Mouse (Mus musculus): ENCODE results near the gene Kpna7. TPM values are rescaled to one million over a fixed set of nuclear protein-coding genes. Genes with fewer than 3 reads are reported as not detected.
"Not testable (repeated sequence)": the region's sequence is repeated elsewhere in the genome, so short reads cannot be mapped to it uniquely, and the experiment has no call there.

Kpna7 gene
- polyA plus RNA-seq, 1 experiment from 2014 or later: not detected

- ATAC-seq (replicated peaks; ENCODE audit: low FRiP score) (no peak), DNase-seq (ENCODE audit: low spot score) (no peak)
- no peak overlapping the region for H3K27ac ChIP-seq (ENCODE audit: low read depth, low read length)
- peaks cover 13% of the 10 kb centered on the region for H3K36me3 ChIP-seq (ENCODE audit: control insufficient read depth, insufficient read depth, low read length)
- H3K4me2 ChIP-seq (ENCODE audit: low read depth, low read length, severe bottlenecking): no peak overlapping the region
- H3K4me3 ChIP-seq (ENCODE audit: low read depth, low read length): no peak overlapping the region
- H3K9ac ChIP-seq (ENCODE audit: low read length): no peak overlapping the region
- WGBS: 92% methylated on average over 4 of the region's 4 CpGs
- H3K27me3 ChIP-seq (ENCODE audit: control insufficient read depth, insufficient read depth, low read length): no peaks in the 10 kb centered on the region
- H3K4me1 ChIP-seq (replicated peaks; ENCODE audit: control insufficient read depth, insufficient read depth, low read length): no peaks in the 10 kb centered on the region
- no peaks in the 10 kb centered on the region for H3K9me3 ChIP-seq (ENCODE audit: control insufficient read depth, low read length)
Measured at GRCm38 (mm10) chr5:145096195-145096594, 12.4 kb upstream of the Kpna7 start.

GRCm38 (mm10) chr5:145089878-145090277 lies 6.0 kb upstream of the Kpna7 start:
- ATAC-seq (replicated peaks; ENCODE audit: low FRiP score): no peak
- H3K36me3 ChIP-seq (ENCODE audit: control insufficient read depth, insufficient read depth, low read length): peaks cover 4% of the 10 kb centered on the region; the same call in 1 of the 2 replicates
- no peaks in the 10 kb centered on the region for H3K27me3 ChIP-seq (ENCODE audit: control insufficient read depth, insufficient read depth, low read length)
- no peak for DNase-seq (ENCODE audit: low spot score)
- no peak overlapping the region for H3K27ac ChIP-seq (ENCODE audit: low read depth, low read length)
- H3K4me3 ChIP-seq (ENCODE audit: low read depth, low read length): no peak overlapping the region
- no peak overlapping the region for H3K4me2 ChIP-seq (ENCODE audit: low read depth, low read length, severe bottlenecking)
- 97% methylated on average over 3 of the region's 3 CpGs for WGBS
- H3K9ac ChIP-seq (ENCODE audit: low read length): no peak overlapping the region
- no peaks in the 10 kb centered on the region for H3K9me3 ChIP-seq (ENCODE audit: control insufficient read depth, low read length)
- peaks cover 2% of the 10 kb centered on the region; the same call in 1 of the 2 replicates for H3K4me1 ChIP-seq (replicated peaks; ENCODE audit: control insufficient read depth, insufficient read depth, low read length)

GRCm38 (mm10) chr5:145088186-145088585 lies 4.4 kb upstream of the Kpna7 start:
- Histone ChIP-seq H3K9ac (ENCODE audit: low read length) (no peak overlapping the region), H3K4me1 (replicated peaks; ENCODE audit: control insufficient read depth, insufficient read depth, low read length) (peaks cover 9% of the 10 kb centered on the region), H3K27me3 (ENCODE audit: control insufficient read depth, insufficient read depth, low read length) (no peaks in the 10 kb centered on the region), H3K36me3 (ENCODE audit: control insufficient read depth, insufficient read depth, low read length) (peaks cover 4% of the 10 kb centered on the region; the same call in 1 of the 2 replicates), H3K27ac (ENCODE audit: low read depth, low read length) (no peak overlapping the region), H3K4me2 (ENCODE audit: low read depth, low read length, severe bottlenecking) (no peak overlapping the region), H3K9me3 (ENCODE audit: control insufficient read depth, low read length) (no peaks in the 10 kb centered on the region), H3K4me3 (ENCODE audit: low read depth, low read length) (no peak overlapping the region)
- no peak for DNase-seq (ENCODE audit: low spot score)
- WGBS: 96% methylated on average over 2 of the region's 2 CpGs
- ATAC-seq (replicated peaks; ENCODE audit: low FRiP score): no peak

- peak overlapping the region; percentile 71 for H3K4me3 ChIP-seq (ENCODE audit: low read depth, low read length)
- 84% methylated on average over 2 of the region's 2 CpGs for WGBS
Measured at GRCm38 (mm10) chr5:145084822-145085221, 992 bp upstream of the Kpna7 start.

GRCm38 (mm10) chr5:145083201-145083600 lies 629 bp downstream of the Kpna7 start:
- H3K27ac ChIP-seq (ENCODE audit: low read depth, low read length); H3K36me3 ChIP-seq (ENCODE audit: control insufficient read depth, insufficient read depth, low read length); H3K27me3 ChIP-seq (ENCODE audit: control insufficient read depth, insufficient read depth, low read length); H3K4me1 ChIP-seq (replicated peaks; ENCODE audit: control insufficient read depth, insufficient read depth, low read length); DNase-seq (ENCODE audit: low spot score); H3K9me3 ChIP-seq (ENCODE audit: control insufficient read depth, low read length): not testable (repeated sequence)
- Histone ChIP-seq H3K4me3 (ENCODE audit: low read depth, low read length) (peak overlapping the region; percentile 71), H3K4me2 (ENCODE audit: low read depth, low read length, severe bottlenecking) (peak overlapping the region; percentile 92), H3K9ac (ENCODE audit: low read length) (peak overlapping the region; percentile 80)
- WGBS: 53% methylated on average over 6 of the region's 6 CpGs
- ATAC-seq (replicated peaks; ENCODE audit: low FRiP score): peak; percentile 6; the same call in 1 of the 2 replicates

More at GRCm38 (mm10) chr5:145084822-145085221, 992 bp upstream of the Kpna7 start:
- no peaks in the 10 kb centered on the region for H3K9me3 ChIP-seq (ENCODE audit: control insufficient read depth, low read length)
- ATAC-seq (replicated peaks; ENCODE audit: low FRiP score): no peak
- no peak for DNase-seq (ENCODE audit: low spot score)
- H3K4me2 ChIP-seq (ENCODE audit: low read depth, low read length, severe bottlenecking): peak overlapping the region; percentile 92
- H3K9ac ChIP-seq (ENCODE audit: low read length): peak overlapping the region; percentile 80; the same call in 1 of the 2 replicates
- H3K4me1 ChIP-seq (replicated peaks; ENCODE audit: control insufficient read depth, insufficient read depth, low read length): peaks cover 9% of the 10 kb centered on the region
- H3K27ac ChIP-seq (ENCODE audit: low read depth, low read length): no peak overlapping the region
- H3K27me3 ChIP-seq (ENCODE audit: control insufficient read depth, insufficient read depth, low read length): no peaks in the 10 kb centered on the region
- H3K36me3 ChIP-seq (ENCODE audit: control insufficient read depth, insufficient read depth, low read length): no peaks in the 10 kb centered on the region

GRCm38 (mm10) chr5:145081866-145082613 lies 1.8 kb downstream of the Kpna7 start:
- H3K27me3 ChIP-seq (ENCODE audit: control insufficient read depth, insufficient read depth, low read length): no peaks in the 10 kb centered on the region
- H3K9ac ChIP-seq (ENCODE audit: low read length): no peak overlapping the region
- H3K4me3 ChIP-seq (ENCODE audit: low read depth, low read length): no peak overlapping the region
- DNase-seq (ENCODE audit: low spot score): no peak
- H3K9me3 ChIP-seq (ENCODE audit: control insufficient read depth, low read length): no peaks in the 10 kb centered on the region
- ATAC-seq (replicated peaks; ENCODE audit: low FRiP score): no peak
- no peak overlapping the region for H3K4me2 ChIP-seq (ENCODE audit: low read depth, low read length, severe bottlenecking)
- no peaks in the 10 kb centered on the region for H3K36me3 ChIP-seq (ENCODE audit: control insufficient read depth, insufficient read depth, low read length)
- 93% methylated on average over 10 of the region's 10 CpGs for WGBS
- no peak overlapping the region for H3K27ac ChIP-seq (ENCODE audit: low read depth, low read length)
- H3K4me1 ChIP-seq (replicated peaks; ENCODE audit: control insufficient read depth, insufficient read depth, low read length): peaks cover 9% of the 10 kb centered on the region

- H3K27me3 ChIP-seq (ENCODE audit: control insufficient read depth, insufficient read depth, low read length): no peaks in the 10 kb centered on the region
- H3K27ac ChIP-seq (ENCODE audit: low read depth, low read length): no peak overlapping the region
- DNase-seq (ENCODE audit: low spot score): no peak
- H3K4me2 ChIP-seq (ENCODE audit: low read depth, low read length, severe bottlenecking): no peak overlapping the region
- 62% methylated on average over 3 of the region's 3 CpGs for WGBS
- H3K4me1 ChIP-seq (replicated peaks; ENCODE audit: control insufficient read depth, insufficient read depth, low read length): no peaks in the 10 kb centered on the region
- ATAC-seq (replicated peaks; ENCODE audit: low FRiP score): no peak
- H3K4me3 ChIP-seq (ENCODE audit: low read depth, low read length): no peak overlapping the region
- no peaks in the 10 kb centered on the region for H3K9me3 ChIP-seq (ENCODE audit: control insufficient read depth, low read length)
- no peak overlapping the region for H3K9ac ChIP-seq (ENCODE audit: low read length)
- H3K36me3 ChIP-seq (ENCODE audit: control insufficient read depth, insufficient read depth, low read length): no peaks in the 10 kb centered on the region
Measured at GRCm38 (mm10) chr5:145075081-145075480, 8.7 kb downstream of the Kpna7 start.

GRCm38 (mm10) chr5:145071342-145071741 lies 12.5 kb downstream of the Kpna7 start:
- no peaks in the 10 kb centered on the region for H3K4me1 ChIP-seq (replicated peaks; ENCODE audit: control insufficient read depth, insufficient read depth, low read length)
- no peak overlapping the region for H3K4me2 ChIP-seq (ENCODE audit: low read depth, low read length, severe bottlenecking)
- DNase-seq (ENCODE audit: low spot score) (peak; percentile 63), ATAC-seq (replicated peaks; ENCODE audit: low FRiP score) (no peak)
- no peak overlapping the region for H3K9ac ChIP-seq (ENCODE audit: low read length)
- 45% methylated on average over 6 of the region's 6 CpGs for WGBS
- H3K27me3 ChIP-seq (ENCODE audit: control insufficient read depth, insufficient read depth, low read length): no peaks in the 10 kb centered on the region
- no peaks in the 10 kb centered on the region for H3K9me3 ChIP-seq (ENCODE audit: control insufficient read depth, low read length)
- H3K27ac ChIP-seq (ENCODE audit: low read depth, low read length): no peak overlapping the region
- H3K36me3 ChIP-seq (ENCODE audit: control insufficient read depth, insufficient read depth, low read length): no peaks in the 10 kb centered on the region
- H3K4me3 ChIP-seq (ENCODE audit: low read depth, low read length): no peak overlapping the region

GRCm38 (mm10) chr5:145069707-145070106 lies 14.1 kb downstream of the Kpna7 start:
- ATAC-seq (replicated peaks; ENCODE audit: low FRiP score) (no peak; the same call in 1 of the 2 replicates), DNase-seq (ENCODE audit: low spot score) (peak; percentile 84)
- H3K27me3 ChIP-seq (ENCODE audit: control insufficient read depth, insufficient read depth, low read length): no peaks in the 10 kb centered on the region
- H3K9me3 ChIP-seq (ENCODE audit: control insufficient read depth, low read length): no peaks in the 10 kb centered on the region
- no peaks in the 10 kb centered on the region for H3K36me3 ChIP-seq (ENCODE audit: control insufficient read depth, insufficient read depth, low read length)
- no peak overlapping the region for H3K27ac ChIP-seq (ENCODE audit: low read depth, low read length)
- no peak overlapping the region for H3K9ac ChIP-seq (ENCODE audit: low read length)
- no peaks in the 10 kb centered on the region for H3K4me1 ChIP-seq (replicated peaks; ENCODE audit: control insufficient read depth, insufficient read depth, low read length)
- 2% methylated on average over 5 of the region's 5 CpGs for WGBS
- H3K4me2 ChIP-seq (ENCODE audit: low read depth, low read length, severe bottlenecking): no peak overlapping the region
- H3K4me3 ChIP-seq (ENCODE audit: low read depth, low read length): no peak overlapping the region
